Mouse (Mus musculus): ENCODE results near the gene Stau1. TPM values are rescaled to one million over a fixed set of nuclear protein-coding genes. Genes with fewer than 3 reads are reported as not detected.

Stau1 gene
- polyA plus RNA-seq, 1 experiment from 2014 or later: 131 TPM

DNA sequence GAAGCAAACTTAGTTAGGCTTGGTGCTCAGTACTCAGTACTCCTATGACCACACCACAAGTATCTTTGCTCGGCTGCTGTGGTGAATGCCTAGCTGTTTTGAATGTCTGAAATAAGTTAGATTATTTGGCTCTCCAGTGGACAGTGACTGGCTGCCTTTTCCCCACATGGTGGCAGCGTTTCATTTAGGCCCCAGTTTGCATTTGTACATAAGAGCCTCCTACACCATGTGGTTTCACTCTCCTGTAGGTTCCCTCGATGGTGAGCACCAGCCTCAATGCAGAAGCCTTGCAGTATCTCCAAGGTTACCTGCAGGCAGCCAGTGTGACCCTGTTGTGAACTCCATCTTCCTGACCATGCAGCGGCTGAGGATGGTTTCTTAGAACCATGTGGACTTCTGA is 50.6 kb downstream of the Stau1 start:
- Histone ChIP-seq H3K4me2 (ENCODE audit: low read length) (no peak overlapping the region), H3K4me1 (replicated peaks; ENCODE audit: control insufficient read depth, insufficient read depth, low read length) (no peaks in the 10 kb centered on the region), H3K9ac (replicated peaks; ENCODE audit: low read depth, low read length) (no peak overlapping the region), H3K27me3 (replicated peaks; ENCODE audit: control insufficient read depth, insufficient read depth, low read length) (no peaks in the 10 kb centered on the region), H3K4me3 (replicated peaks; ENCODE audit: low read length) (no peak overlapping the region), H3K27ac (ENCODE audit: low read length) (no peak overlapping the region), H3K9me3 (ENCODE audit: control insufficient read depth, low read length) (no peaks in the 10 kb centered on the region), H3K36me3 (ENCODE audit: control insufficient read depth, insufficient read depth) (peaks cover 53% of the 10 kb centered on the region)
- peak; percentile 18; the same call in 1 of the 2 replicates for ATAC-seq
- WGBS: 61% methylated on average over 4 of the region's 4 CpGs

DNA sequence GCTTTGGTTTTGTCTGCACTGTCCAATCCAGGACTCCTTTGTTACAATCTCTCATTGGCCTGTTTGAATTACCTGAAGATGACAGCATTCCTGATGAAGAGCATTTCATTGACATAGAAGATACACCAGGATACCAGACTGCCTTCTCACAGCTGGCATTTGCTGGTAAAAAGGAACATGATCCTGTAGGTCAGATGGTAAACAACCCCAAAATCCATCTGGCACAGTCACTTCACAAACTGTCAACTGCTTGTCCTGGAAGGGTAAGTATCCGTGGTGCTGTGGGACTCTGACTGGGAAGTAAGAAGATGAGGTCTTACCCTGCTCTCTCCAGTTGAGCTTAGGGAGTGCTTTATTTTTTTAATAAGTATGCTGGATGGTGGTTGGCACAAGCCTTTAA is 51.8 kb downstream of the Stau1 start:
- H3K4me2 ChIP-seq (ENCODE audit: low read length): no peak overlapping the region
- H3K27ac ChIP-seq (ENCODE audit: low read length): no peak overlapping the region
- no peaks in the 10 kb centered on the region for H3K9me3 ChIP-seq (ENCODE audit: control insufficient read depth, low read length)
- H3K36me3 ChIP-seq (ENCODE audit: control insufficient read depth, insufficient read depth): peaks cover 53% of the 10 kb centered on the region
- H3K4me3 ChIP-seq (replicated peaks; ENCODE audit: low read length): no peak overlapping the region
- WGBS: 89% methylated on average over 1 of the region's 1 CpGs
- no peak overlapping the region for H3K9ac ChIP-seq (replicated peaks; ENCODE audit: low read depth, low read length)
- H3K27me3 ChIP-seq (replicated peaks; ENCODE audit: control insufficient read depth, insufficient read depth, low read length): no peaks in the 10 kb centered on the region
- no peak for ATAC-seq
- no peaks in the 10 kb centered on the region for H3K4me1 ChIP-seq (replicated peaks; ENCODE audit: control insufficient read depth, insufficient read depth, low read length)

DNA sequence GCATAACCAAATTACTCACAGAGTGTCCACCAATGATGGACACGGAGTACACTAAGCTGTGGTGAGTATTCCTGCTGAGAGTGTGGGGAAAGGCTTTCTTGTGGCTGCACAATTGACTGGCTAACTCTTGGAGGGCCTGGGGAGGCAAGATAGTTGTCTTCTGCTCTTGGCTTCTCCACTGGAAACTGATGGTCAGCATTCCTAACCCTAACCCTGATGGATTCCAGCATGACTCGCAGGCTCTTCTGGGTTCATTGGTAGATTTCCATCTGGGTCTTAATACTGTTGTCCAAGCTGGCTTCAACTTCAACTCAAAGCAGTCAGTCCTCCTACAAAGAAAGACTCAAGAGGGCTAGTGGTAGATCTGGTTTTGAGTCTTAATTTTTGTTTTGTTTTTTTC is 53.0 kb downstream of the Stau1 start:
- no peak overlapping the region for H3K9ac ChIP-seq (replicated peaks; ENCODE audit: low read depth, low read length)
- no peak for ATAC-seq
- H3K36me3 ChIP-seq (ENCODE audit: control insufficient read depth, insufficient read depth): peaks cover 42% of the 10 kb centered on the region
- H3K27ac ChIP-seq (ENCODE audit: low read length): no peak overlapping the region
- H3K4me2 ChIP-seq (ENCODE audit: low read length): no peak overlapping the region
- H3K9me3 ChIP-seq (ENCODE audit: control insufficient read depth, low read length): no peaks in the 10 kb centered on the region
- WGBS: 88% methylated on average over 2 of the region's 2 CpGs
- H3K4me1 ChIP-seq (replicated peaks; ENCODE audit: control insufficient read depth, insufficient read depth, low read length): no peaks in the 10 kb centered on the region
- H3K4me3 ChIP-seq (replicated peaks; ENCODE audit: low read length): no peak overlapping the region
- no peaks in the 10 kb centered on the region for H3K27me3 ChIP-seq (replicated peaks; ENCODE audit: control insufficient read depth, insufficient read depth, low read length)

DNA sequence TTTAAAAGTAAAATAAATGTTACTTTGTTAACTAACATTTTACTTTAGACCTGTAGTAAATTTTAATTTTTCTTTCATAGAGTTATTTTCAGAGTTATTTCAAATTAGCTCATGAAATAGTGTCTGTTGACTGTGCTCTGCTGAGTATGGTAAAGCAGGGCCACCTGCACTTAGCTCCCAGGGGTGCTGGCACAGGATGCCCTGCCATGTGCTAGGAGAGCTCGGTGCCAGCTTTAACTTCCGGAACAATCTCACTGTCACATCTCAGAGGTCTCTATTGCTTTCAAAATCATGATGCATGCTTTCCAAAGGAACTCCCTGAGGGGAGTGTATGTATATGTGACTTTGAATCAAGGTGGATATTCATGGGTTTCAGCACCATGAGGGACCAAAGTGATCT is 59.9 kb downstream of the Stau1 start:
- H3K27me3 ChIP-seq (replicated peaks; ENCODE audit: control insufficient read depth, insufficient read depth, low read length): no peaks in the 10 kb centered on the region
- H3K4me1 ChIP-seq (replicated peaks; ENCODE audit: control insufficient read depth, insufficient read depth, low read length): no peaks in the 10 kb centered on the region
- H3K27ac ChIP-seq (ENCODE audit: low read length): no peak overlapping the region
- ATAC-seq: no peak
- H3K9ac ChIP-seq (replicated peaks; ENCODE audit: low read depth, low read length): no peak overlapping the region
- 80% methylated on average over 2 of the region's 2 CpGs for WGBS
- no peaks in the 10 kb centered on the region for H3K9me3 ChIP-seq (ENCODE audit: control insufficient read depth, low read length)
- no peak overlapping the region for H3K4me3 ChIP-seq (replicated peaks; ENCODE audit: low read length)
- peaks cover 18% of the 10 kb centered on the region for H3K36me3 ChIP-seq (ENCODE audit: control insufficient read depth, insufficient read depth)
- no peak overlapping the region for H3K4me2 ChIP-seq (ENCODE audit: low read length)

DNA sequence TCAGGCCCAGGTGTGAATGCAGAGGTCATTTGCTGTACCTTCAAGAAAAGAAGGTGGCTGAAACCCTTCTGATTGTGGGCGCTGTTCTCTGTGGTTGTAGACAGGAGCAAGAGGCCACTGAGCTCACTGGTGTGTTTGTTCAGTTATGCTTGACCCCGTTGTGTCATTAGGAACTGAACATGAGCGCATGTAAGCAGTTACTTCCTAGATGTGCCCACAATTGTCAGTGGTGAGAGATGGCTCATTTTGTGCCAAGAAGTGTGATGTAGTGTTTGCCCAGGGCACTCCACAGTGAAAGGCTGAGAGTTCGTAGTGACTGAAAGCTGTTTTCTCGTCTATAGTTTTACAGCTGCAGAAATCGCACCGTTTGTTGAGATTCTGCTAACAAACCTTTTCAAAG is 60.5 kb downstream of the Stau1 start:
- H3K9ac ChIP-seq (replicated peaks; ENCODE audit: low read depth, low read length): no peak overlapping the region
- H3K27me3 ChIP-seq (replicated peaks; ENCODE audit: control insufficient read depth, insufficient read depth, low read length): no peaks in the 10 kb centered on the region
- WGBS: 90% methylated on average over 7 of the region's 7 CpGs
- H3K27ac ChIP-seq (ENCODE audit: low read length): no peak overlapping the region
- no peak for ATAC-seq
- H3K4me1 ChIP-seq (replicated peaks; ENCODE audit: control insufficient read depth, insufficient read depth, low read length): no peaks in the 10 kb centered on the region
- no peak overlapping the region for H3K4me2 ChIP-seq (ENCODE audit: low read length)
- peaks cover 13% of the 10 kb centered on the region for H3K36me3 ChIP-seq (ENCODE audit: control insufficient read depth, insufficient read depth)
- H3K9me3 ChIP-seq (ENCODE audit: control insufficient read depth, low read length): no peaks in the 10 kb centered on the region
- no peak overlapping the region for H3K4me3 ChIP-seq (replicated peaks; ENCODE audit: low read length)

DNA sequence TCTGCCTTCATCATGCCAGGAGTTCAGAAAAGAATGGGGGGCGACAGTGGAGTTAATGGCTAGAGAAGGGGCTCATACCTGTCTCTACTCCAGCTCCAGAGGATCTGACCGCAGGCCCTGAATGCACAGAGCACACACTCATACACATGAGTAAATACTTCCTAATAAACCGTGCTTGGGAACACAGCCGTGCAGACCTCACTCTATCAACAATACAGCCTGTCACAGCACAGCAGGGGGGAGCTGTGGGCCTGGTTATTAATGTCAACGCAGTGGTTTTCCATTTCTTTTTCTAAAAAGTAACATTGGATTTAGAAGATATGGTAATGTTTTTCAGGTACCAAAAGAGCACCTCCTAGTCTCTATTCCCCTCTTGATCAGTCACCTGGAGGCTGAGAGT is 61.7 kb downstream of the Stau1 start:
- WGBS: 52% methylated on average over 5 of the region's 5 CpGs
- Histone ChIP-seq H3K4me2 (ENCODE audit: low read length) (no peak overlapping the region), H3K4me1 (replicated peaks; ENCODE audit: control insufficient read depth, insufficient read depth, low read length) (no peaks in the 10 kb centered on the region), H3K27ac (ENCODE audit: low read length) (no peak overlapping the region), H3K9ac (replicated peaks; ENCODE audit: low read depth, low read length) (no peak overlapping the region), H3K27me3 (replicated peaks; ENCODE audit: control insufficient read depth, insufficient read depth, low read length) (no peaks in the 10 kb centered on the region), H3K4me3 (replicated peaks; ENCODE audit: low read length) (no peak overlapping the region), H3K9me3 (ENCODE audit: control insufficient read depth, low read length) (no peaks in the 10 kb centered on the region), H3K36me3 (ENCODE audit: control insufficient read depth, insufficient read depth) (peaks cover 15% of the 10 kb centered on the region)
- ATAC-seq: no peak

DNA sequence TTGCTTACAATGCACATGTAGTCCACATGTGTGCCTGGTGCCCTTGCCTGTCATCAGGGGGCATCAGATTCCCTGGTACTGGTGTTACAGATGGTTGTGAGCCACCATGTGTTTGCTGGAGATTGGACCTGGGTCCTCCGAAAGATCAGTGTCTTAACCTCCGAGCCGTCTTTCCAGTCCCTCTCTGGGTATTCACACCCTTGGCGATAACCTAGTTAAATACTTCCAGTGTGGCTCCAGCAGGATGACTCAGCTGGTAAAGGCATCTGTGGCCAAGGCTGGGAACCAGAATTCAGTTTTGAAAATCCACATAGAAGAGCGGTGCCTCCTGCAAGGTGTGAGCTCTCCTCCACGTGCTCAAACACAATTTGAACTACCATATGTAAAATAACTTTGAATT is 62.2 kb downstream of the Stau1 start:
- no peak overlapping the region for H3K9ac ChIP-seq (replicated peaks; ENCODE audit: low read depth, low read length)
- H3K27ac ChIP-seq (ENCODE audit: low read length): no peak overlapping the region
- no peaks in the 10 kb centered on the region for H3K9me3 ChIP-seq (ENCODE audit: control insufficient read depth, low read length)
- no peaks in the 10 kb centered on the region for H3K4me1 ChIP-seq (replicated peaks; ENCODE audit: control insufficient read depth, insufficient read depth, low read length)
- WGBS: 95% methylated on average over 6 of the region's 6 CpGs
- peaks cover 20% of the 10 kb centered on the region for H3K36me3 ChIP-seq (ENCODE audit: control insufficient read depth, insufficient read depth)
- ATAC-seq: no peak
- H3K4me2 ChIP-seq (ENCODE audit: low read length): no peak overlapping the region
- no peaks in the 10 kb centered on the region for H3K27me3 ChIP-seq (replicated peaks; ENCODE audit: control insufficient read depth, insufficient read depth, low read length)
- no peak overlapping the region for H3K4me3 ChIP-seq (replicated peaks; ENCODE audit: low read length)

DNA sequence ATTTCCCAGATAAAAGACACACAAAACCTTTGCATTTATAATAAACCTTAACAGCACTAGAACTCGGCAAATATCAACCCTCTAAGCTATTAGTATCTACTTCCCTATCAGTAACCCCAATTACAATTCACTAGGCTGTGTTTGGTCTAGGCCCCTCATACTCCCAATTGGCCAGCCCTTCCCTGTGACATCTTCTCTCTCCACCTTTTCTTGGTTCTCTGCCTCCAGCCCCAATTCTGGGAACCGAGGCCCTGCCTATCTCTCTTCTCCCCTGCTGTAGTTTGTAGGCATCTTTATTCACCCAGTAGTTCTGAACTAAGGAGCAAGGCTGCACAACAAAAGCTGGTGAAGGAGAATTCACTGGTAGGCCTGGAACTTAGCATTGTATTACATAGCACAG is 72.1 kb downstream of the Stau1 start:
- WGBS: 82% methylated on average over 2 of the region's 2 CpGs
- H3K4me3 ChIP-seq (replicated peaks; ENCODE audit: low read length): no peak overlapping the region
- peaks cover 35% of the 10 kb centered on the region for H3K36me3 ChIP-seq (ENCODE audit: control insufficient read depth, insufficient read depth)
- no peak overlapping the region for H3K4me2 ChIP-seq (ENCODE audit: low read length)
- no peak for ATAC-seq
- H3K4me1 ChIP-seq (replicated peaks; ENCODE audit: control insufficient read depth, insufficient read depth, low read length): no peaks in the 10 kb centered on the region
- no peak overlapping the region for H3K9ac ChIP-seq (replicated peaks; ENCODE audit: low read depth, low read length)
- no peaks in the 10 kb centered on the region for H3K27me3 ChIP-seq (replicated peaks; ENCODE audit: control insufficient read depth, insufficient read depth, low read length)
- no peaks in the 10 kb centered on the region for H3K9me3 ChIP-seq (ENCODE audit: control insufficient read depth, low read length)
- no peak overlapping the region for H3K27ac ChIP-seq (ENCODE audit: low read length)

DNA sequence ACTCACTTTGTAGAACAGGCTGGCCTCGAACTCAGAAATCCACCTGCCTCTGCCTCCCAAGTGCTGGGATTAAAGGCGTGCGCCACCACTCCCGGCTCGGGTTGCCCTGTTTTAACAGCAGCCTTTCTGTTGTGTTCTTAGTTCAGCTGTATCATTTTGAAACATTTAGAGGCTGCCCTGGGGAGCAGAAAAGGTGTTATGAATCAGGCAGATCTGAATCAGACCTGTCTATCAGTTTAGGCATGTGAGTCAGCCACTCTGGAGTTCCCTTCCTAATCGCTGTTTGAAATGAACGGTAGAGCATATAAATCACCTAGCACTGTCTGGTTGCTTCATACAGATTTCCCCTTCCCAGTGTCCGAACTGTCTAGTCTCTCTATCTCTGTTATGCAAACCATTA is 85.6 kb downstream of the Stau1 start:
- Histone ChIP-seq H3K4me1 (replicated peaks; ENCODE audit: control insufficient read depth, insufficient read depth, low read length) (peaks cover 14% of the 10 kb centered on the region), H3K27ac (ENCODE audit: low read length) (no peak overlapping the region), H3K27me3 (replicated peaks; ENCODE audit: control insufficient read depth, insufficient read depth, low read length) (no peaks in the 10 kb centered on the region), H3K9ac (replicated peaks; ENCODE audit: low read depth, low read length) (no peak overlapping the region), H3K4me3 (replicated peaks; ENCODE audit: low read length) (no peak overlapping the region), H3K4me2 (ENCODE audit: low read length) (no peak overlapping the region), H3K9me3 (ENCODE audit: control insufficient read depth, low read length) (no peaks in the 10 kb centered on the region), H3K36me3 (ENCODE audit: control insufficient read depth, insufficient read depth) (no peaks in the 10 kb centered on the region)
- 96% methylated on average over 8 of the region's 8 CpGs for WGBS
- no peak for ATAC-seq

DNA sequence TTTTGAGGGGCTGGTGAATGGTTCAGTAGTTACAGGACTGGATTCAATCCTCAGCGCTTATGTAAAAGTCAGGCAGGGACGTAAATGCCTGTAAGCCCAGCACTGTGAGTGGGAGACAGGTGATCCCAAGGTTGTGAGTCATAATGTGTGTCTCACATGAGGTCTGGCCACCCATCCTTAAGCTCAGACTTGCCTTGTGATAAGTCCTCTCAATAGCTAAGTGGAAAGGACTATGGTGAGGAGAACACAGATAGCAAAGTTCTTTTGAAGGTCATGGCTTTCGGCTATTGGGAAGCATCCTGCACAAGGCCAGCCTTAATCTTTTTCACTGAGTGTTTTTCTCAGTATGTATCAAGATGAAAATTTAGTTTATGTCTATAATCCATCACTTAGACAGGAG is 86.4 kb downstream of the Stau1 start:
- Histone ChIP-seq H3K9ac (replicated peaks; ENCODE audit: low read depth, low read length) (no peak overlapping the region), H3K27me3 (replicated peaks; ENCODE audit: control insufficient read depth, insufficient read depth, low read length) (no peaks in the 10 kb centered on the region), H3K27ac (ENCODE audit: low read length) (no peak overlapping the region), H3K36me3 (ENCODE audit: control insufficient read depth, insufficient read depth) (no peaks in the 10 kb centered on the region), H3K4me1 (replicated peaks; ENCODE audit: control insufficient read depth, insufficient read depth, low read length) (peaks cover 17% of the 10 kb centered on the region), H3K9me3 (ENCODE audit: control insufficient read depth, low read length) (no peaks in the 10 kb centered on the region), H3K4me2 (ENCODE audit: low read length) (no peak overlapping the region), H3K4me3 (replicated peaks; ENCODE audit: low read length) (no peak overlapping the region)
- ATAC-seq: no peak
- WGBS: 99% methylated on average over 3 of the region's 3 CpGs
